Mouse (Mus musculus) G1E (cell line): ENCODE data around the gene Meis2.

Source experiments
- CTCF ChIP-seq: IDR thresholded peaks from 2 replicates; pipeline ENCODE4 v1.5.1; 2012; ENCODE audit warnings: low read depth, low read length, inconsistent platforms, mixed read lengths
- GATA1 ChIP-seq: IDR thresholded peaks from 2 replicates; pipeline ENCODE4 v1.6.1; 2012; ENCODE audit warnings: borderline replicate concordance, low read length, inconsistent platforms, mixed read lengths
- GATA2 ChIP-seq: IDR thresholded peaks from 2 replicates; pipeline ENCODE4 v1.6.1; 2012; ENCODE audit warnings: low read depth, low read length, inconsistent platforms, borderline replicate concordance
- POLR2AphosphoS5 ChIP-seq: IDR thresholded peaks from 2 replicates; pipeline ENCODE4 v1.6.1; 2012; ENCODE audit warnings: low read depth, low read length, inconsistent platforms; ENCODE audit not compliant: insufficient replicate concordance
- TAL1 ChIP-seq: conservative IDR thresholded peaks from 2 replicates; pipeline ENCODE4 v1.6.1; 2012; ENCODE audit warnings: low read depth, low read length, inconsistent platforms, mixed read lengths

DNA sequence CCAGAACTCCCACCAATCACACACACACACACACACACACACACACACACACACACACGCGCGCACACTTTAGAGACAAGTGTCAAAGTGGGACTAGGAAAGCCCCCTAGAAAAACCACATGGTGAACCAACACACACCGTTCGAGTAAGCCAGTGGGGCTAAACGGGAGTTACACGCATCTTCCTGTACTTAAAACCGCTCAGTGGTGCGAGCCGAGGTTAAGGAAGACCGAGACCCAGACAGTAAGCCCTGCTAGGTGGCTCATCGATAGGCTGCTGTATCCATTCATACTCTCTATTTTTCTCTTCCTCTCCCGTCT lies 6.6 kb upstream of the Meis2 start:
- TF ChIP-seq CTCF (no peak), GATA1 (no peak), TAL1 (no peak), POLR2AphosphoS5 (no peak), GATA2 (no peak)
